Mouse (Mus musculus) frontal cortex, adult 2 months (tissue): ENCODE results near the gene Ankrd55. TPM values are rescaled to one million over a fixed set of nuclear protein-coding genes. Genes with fewer than 3 reads are reported as not detected.

Experiments used
- DNase-seq, 2 experiments: peaks; one replicate each; pipeline ENCODE4 v3.0.0; 2022; ENCODE audit warnings: low spot score in 1 of 2; ENCODE audit errors: extremely low spot score in 1 of 2
- polyA plus RNA-seq: library from polyadenylated mRNA; depleted of rRNA; stranded (reverse); fragments of >200 nt; gene quantifications from 2 replicates; pipeline ENCODE4 v1.2.3, GENCODE M21; 2012

Gene Ankrd55
- polyA plus RNA-seq, 1 experiment, result 3.8 TPM

DNA sequence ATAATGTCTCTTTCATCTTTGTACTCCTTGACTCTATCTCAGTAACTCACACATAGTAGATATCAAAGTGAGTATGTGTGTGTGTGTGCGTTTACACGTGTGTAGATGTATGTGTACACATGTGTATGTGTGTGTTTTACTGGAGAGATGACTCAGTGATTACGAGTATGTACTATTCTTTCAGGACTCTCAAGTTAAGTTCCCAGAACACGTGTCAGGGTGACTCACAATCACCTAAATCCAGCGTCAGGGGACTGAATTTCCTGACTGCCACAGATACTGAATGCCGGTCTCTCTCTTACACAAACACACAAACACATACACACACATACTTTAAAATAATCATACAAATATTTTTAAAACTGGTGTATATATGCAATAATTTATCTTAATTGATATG, 52.5 kb downstream of the Ankrd55 start:
- DNase-seq, result no peak

DNA sequence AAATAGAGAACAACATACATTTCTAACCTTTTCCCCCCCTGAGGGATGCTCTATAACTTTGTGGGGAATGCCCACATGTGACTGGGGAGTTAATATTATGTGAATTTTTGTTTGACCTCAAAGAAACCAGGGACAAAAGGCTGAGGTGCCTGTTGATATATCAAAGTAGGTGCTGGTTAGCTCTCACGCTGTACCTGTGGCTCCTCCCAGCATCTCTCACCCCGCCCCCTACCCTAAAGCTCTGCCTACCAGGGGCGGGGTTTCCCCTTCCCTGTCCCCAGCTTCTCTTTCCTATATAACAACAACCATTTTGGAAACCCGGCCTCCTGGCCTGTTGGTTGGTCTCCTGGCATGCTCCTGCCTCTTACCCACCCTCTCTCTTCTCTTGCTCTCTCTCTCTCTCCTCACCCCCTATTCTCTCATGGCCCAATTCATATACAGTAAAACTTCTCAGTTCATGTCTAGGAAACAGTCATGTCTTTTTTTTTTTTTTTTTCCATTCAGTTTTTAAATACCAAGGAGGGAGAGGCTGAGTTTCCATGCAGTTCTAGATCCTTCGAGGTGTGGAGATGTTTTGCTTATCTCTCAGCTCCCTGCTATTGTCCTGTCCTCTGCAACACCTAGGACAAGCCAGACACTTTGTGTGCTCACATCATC, 54.8 kb downstream of the Ankrd55 start:
- no peak for DNase-seq

DNA sequence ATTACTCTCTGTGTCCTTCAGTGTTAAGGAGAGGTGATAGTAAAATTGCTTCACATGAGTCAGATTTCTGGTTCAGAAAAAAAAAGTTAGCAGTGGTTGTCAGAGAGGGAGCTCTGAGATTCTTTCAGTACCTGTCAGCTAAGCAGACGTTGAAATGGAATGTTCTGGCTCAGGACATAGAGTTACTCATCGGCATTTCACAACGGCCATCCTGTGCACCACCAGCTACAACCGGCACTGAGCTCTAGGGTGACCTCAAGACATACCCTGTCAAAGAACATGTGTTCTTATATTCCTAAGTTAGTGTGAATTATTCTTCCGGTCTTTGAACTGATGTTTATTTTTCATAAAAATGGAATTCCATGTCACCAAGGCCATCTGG, 55.4 kb downstream of the Ankrd55 start:
- DNase-seq, result no peak

DNA sequence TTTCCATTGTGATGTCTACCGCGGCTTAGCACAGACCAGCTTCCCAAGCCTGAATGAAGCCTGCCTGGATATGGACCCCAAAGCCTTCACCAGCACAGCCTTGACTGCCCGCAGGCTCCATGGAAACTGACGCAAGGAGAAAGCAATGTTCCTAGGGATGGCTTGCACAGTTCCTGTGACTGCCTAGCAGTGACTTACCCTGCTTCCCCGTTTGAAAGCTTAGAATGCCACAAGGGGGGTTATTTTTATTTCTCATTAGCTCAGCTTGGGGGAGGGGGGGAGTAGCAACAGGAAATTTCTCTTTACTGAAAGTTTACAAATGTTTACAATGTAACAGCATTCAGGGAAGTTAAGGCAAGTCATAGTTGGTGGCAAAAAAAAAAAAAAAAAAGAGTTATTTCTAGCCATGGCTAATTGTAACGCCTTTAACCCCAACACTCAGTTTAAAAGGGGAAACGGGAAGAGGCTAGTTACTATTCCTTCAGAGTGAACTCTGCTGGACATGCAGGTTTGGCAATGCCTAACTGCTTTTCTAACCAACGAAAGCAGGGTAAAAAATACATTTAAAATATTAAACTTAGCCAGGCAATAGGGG, 56.1 kb downstream of the Ankrd55 start:
- DNase-seq, result no peak

DNA sequence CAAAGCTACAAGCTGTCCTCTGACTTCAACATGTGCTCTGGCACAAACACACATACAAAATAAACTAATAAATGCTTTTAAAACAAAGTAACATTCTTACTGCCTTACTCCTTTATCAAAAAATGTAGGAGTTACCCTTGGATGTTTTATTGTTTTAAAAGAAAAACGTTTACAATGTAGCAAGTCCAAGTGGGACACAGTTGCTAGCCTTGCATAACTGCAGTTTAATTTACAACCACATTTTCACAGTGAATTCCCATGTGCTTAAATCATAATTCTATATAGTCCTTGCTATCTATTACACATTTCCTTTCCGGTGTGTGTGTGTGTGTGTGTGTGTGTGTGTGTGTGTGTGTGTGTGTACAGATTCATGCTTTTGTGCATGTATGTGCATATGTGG, 57.3 kb downstream of the Ankrd55 start:
- no peak for DNase-seq

DNA sequence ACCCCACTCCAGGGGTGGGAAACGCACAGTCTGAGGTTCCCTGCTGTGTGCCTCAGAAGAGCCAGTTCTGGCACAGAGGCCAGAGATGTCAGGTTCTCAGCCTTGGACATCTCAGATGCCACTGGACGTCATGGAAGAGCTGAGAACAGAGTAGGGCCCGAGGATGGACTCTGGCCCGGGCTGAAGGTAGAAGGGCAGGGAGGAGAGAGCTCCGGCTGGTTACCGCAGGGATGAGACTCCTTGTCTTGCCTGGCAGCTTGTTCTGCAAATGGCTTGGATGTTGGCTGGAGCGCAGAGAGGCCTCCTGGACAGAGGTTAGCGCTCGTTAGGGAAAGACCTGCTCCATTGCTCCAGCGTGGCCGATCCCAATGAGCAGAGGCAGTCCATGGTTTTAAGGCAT, 57.8 kb downstream of the Ankrd55 start:
- no peak for DNase-seq

DNA sequence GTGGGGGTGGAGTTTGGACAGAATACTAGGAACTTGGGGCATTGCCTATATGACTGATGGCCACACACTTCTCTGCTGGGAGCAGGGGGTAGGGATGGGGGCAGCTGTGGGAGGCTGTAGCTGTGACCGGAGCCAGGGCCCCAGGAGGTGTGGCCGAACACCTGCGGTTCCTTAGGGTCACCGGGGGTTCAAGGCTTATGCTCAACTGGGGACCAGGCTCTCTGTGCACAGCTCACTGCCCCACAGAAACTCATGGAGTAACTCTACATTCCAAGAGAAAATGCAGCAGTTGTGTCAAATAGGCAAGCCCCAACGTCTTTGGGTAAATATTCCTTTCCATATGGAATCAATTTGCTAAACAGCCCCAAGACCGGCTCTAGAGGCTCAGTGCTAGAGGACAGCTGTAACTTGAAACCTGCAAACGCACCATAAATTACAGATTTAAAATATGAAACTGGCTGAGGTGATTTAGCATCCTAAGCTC, 58.5 kb downstream of the Ankrd55 start:
- DNase-seq, result no peak

GRCm38 (mm10) chr13:112348250-112348649, 60.0 kb downstream of the Ankrd55 start:
- no peak for DNase-seq

DNA sequence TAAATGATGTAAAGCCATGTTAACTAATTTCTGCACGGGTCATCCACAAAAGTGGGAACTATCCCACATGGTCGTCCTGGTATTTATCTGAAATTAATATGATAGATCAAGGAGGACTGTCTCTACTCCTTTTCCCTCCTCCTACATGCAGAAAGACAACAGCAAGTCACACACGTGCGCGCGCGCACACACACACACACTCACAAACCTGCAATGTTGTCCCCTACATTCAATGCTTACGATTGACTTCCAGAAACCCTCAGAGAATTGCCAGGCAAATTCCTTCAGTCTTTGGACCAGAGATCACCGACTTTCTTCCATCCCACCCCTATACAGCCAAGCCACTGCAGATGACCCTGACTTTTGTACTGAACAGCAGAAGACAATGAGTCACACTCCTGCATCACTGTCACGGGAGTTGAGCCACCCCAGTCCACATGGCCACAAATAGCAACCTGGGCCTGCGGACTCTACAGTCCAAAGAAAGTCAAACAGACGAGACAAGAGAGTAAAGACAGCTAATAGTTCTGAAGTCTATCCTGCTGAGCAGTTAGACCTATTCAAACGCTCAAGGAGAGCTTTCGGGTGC, 60.7 kb downstream of the Ankrd55 start:
- DNase-seq, result no peak

DNA sequence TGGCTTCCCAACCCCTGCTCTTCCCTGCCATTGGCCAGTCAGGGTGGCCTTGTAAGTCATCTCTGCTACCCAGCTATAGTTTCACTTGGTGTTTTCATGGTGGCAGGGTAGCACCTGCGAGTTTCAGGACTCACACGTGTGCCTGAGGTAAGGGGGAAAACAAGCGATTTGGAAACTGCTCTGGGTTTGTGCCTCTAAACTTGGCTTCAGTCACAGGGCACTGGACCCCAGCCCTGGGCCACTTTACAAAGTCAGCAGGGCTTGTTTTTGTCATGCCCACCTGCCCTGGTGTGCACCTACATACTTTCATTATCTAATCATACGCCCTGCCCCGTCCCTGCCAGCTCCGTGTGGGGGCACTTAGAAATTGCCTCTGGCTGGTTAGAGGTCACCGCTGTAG, 61.2 kb downstream of the Ankrd55 start:
- no peak for DNase-seq

DNA sequence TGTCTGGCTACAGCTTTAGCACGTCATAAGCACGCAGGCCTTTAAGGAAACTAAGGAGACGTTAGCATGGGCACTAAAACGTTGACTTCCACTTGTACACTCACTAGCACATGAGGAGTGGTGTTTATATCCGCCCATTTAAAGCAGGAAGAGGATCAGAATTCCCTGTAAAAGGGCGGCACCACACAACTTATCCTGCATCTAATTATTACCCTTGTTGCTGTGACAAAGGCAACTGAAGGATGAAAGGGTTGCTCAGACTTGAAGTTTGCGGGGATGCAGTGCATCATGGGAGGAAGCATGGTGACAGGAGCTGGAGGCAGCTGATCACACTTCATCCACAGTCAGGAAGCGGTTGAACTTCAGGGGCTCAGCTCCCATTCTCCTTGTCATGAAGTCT, 63.7 kb downstream of the Ankrd55 start:
- no peak for DNase-seq

GRCm38 (mm10) chr13:112354109-112354867, 66.0 kb downstream of the Ankrd55 start:
- no peak for DNase-seq

- no peak for DNase-seq
These were observed 66.7 kb downstream of the Ankrd55 start for GRCm38 (mm10) chr13:112354958-112355357.

- DNase-seq, result no peak
These were observed 67.7 kb downstream of the Ankrd55 start for GRCm38 (mm10) chr13:112355794-112356486.

GRCm38 (mm10) chr13:112361575-112361974, 73.3 kb downstream of the Ankrd55 start:
- no peak for DNase-seq

- no peak for DNase-seq
These were observed 75.0 kb downstream of the Ankrd55 start for GRCm38 (mm10) chr13:112363218-112363617.

- no peak for DNase-seq
These were observed 75.5 kb downstream of the Ankrd55 start for GRCm38 (mm10) chr13:112363746-112364145.

DNA sequence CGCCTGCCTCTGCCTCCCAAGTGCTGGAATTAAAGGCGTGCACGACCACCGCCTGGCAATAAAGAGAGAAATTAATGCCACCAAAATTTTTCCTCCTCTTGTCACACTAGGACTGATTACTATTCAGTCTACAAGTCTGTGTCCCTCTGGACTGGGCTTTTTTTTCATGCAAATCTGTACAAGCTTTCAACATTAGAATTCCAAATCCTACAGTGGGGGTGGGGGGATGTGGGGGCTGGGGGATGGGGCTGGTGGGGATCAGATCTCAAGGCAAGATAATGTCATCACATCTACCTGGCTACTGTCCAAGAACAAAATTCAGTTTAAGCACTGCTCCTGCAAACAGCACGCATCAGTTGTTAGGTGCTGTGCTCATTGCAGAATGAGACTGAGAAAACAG, 76.4 kb downstream of the Ankrd55 start:
- no peak for DNase-seq

DNA sequence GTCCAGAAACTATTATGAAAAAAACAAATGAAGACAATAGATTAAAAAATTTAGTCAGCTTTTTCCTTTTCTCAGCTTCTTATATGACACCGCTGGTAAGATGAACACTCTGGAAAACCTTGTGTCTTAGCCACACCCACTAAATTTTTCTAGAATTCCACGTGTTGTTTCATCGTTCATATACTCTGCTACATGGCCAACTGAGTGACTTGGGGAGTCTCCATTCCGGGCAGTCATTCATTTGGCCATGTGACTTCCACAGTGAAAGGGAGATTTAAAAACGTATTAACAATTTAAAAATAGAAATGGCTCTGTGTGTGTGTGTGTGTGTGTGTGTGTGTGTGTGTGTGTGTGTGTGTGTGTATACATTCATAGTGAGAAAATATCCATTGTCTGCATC, 77.1 kb downstream of the Ankrd55 start:
- DNase-seq, result no peak

GRCm38 (mm10) chr13:112365762-112366161, 77.5 kb downstream of the Ankrd55 start:
- DNase-seq, result no peak
